Mouse (Mus musculus): ENCODE data around the gene Pcbp3. TPM values are rescaled to one million over a fixed set of nuclear protein-coding genes. Genes with fewer than 3 reads are reported as not detected.

Pcbp3 gene
- polyA plus RNA-seq, 1 experiment from 2014 or later: 29.0 TPM

DNA sequence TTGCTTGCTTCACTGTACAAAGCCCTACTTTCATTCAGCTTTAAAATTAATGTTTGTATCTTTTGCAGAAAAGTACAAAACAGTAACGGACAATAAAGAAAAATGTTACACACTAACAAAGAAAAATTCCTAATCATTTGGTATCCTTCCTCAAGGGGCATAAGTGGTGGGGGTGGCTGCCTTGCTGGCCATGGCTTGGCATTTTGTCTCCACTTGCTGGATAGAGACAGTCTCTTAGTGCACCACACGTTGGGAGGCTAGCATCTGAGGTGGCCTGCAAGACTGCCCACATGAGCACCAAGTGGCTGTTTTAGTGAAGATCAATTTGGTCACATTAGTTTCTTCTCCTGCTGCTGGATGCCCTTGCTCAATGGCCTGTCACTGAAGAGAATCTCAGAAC is 129.8 kb downstream of the Pcbp3 start:
- WGBS: 86% methylated on average over 2 of the region's 2 CpGs
- Histone ChIP-seq H3K4me2 (ENCODE audit: low read length) (no peak overlapping the region), H3K4me1 (replicated peaks; ENCODE audit: control insufficient read depth, insufficient read depth, low read length) (no peaks in the 10 kb centered on the region), H3K27ac (ENCODE audit: low read depth) (no peak overlapping the region), H3K9me3 (ENCODE audit: control insufficient read depth, low read length) (no peaks in the 10 kb centered on the region), H3K9ac (ENCODE audit: low read length) (no peak overlapping the region), H3K4me3 (ENCODE audit: low read depth, low read length) (no peak overlapping the region), H3K36me3 (ENCODE audit: control insufficient read depth, insufficient read depth, low read length) (no peaks in the 10 kb centered on the region), H3K27me3 (replicated peaks; ENCODE audit: control insufficient read depth, insufficient read depth, low read length) (no peaks in the 10 kb centered on the region)
- DNase-seq (ENCODE audit: low spot score): no peak
- no peak for ATAC-seq (replicated peaks; ENCODE audit: low FRiP score, low TSS enrichment, low read depth)

DNA sequence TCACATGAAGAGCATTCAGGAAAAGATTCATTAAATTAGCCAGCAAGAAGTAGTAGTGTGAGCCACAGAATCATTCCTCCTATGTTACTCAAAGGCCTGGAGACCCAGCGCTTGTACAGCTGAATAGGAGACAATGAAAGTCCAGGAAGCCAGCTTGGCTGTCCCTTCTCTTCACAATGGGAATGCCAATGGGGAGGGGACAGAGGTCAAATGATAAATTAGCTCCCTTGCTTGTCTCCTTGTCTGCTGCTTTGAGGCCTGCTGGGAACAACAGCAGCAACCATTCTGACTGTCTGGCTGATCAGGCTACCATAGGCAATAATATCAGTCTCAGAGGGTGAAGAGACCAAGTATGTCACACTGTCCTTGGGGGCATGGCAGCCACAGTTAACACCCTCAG is 130.5 kb downstream of the Pcbp3 start:
- Histone ChIP-seq H3K36me3 (ENCODE audit: control insufficient read depth, insufficient read depth, low read length) (no peaks in the 10 kb centered on the region), H3K9ac (ENCODE audit: low read length) (no peak overlapping the region)

DNA sequence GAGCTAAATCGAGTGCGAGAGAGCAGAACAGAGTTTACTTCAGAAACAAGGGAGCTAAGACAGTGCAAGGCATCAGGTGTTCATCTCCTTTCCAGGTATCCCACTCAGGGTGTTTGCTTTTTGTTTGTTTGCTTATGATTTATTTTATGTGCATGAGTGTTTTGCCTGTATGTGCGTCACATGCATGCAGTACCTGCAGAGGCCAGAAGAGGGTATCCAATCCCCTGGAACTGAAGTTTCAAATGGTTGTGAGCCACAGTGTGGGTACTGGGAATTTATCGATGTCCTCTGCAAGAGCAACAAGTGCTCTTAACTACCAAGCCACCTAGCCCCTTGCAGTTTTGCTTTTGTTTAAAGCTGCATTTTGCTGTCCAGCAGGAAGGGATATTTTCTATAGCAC is 132.8 kb downstream of the Pcbp3 start:
- H3K27ac ChIP-seq (ENCODE audit: low read depth): no peak overlapping the region
- no peaks in the 10 kb centered on the region for H3K9me3 ChIP-seq (ENCODE audit: control insufficient read depth, low read length)
- DNase-seq (ENCODE audit: low spot score) (no peak), ATAC-seq (replicated peaks; ENCODE audit: low FRiP score, low TSS enrichment, low read depth) (no peak)
- WGBS: 93% methylated on average over 4 of the region's 4 CpGs
- no peak overlapping the region for H3K4me2 ChIP-seq (ENCODE audit: low read length)
- no peaks in the 10 kb centered on the region for H3K36me3 ChIP-seq (ENCODE audit: control insufficient read depth, insufficient read depth, low read length)
- H3K4me1 ChIP-seq (replicated peaks; ENCODE audit: control insufficient read depth, insufficient read depth, low read length): no peaks in the 10 kb centered on the region
- no peaks in the 10 kb centered on the region for H3K27me3 ChIP-seq (replicated peaks; ENCODE audit: control insufficient read depth, insufficient read depth, low read length)
- H3K4me3 ChIP-seq (ENCODE audit: low read depth, low read length): no peak overlapping the region
- no peak overlapping the region for H3K9ac ChIP-seq (ENCODE audit: low read length)

More for the DNA sequence above, 130.5 kb downstream of the Pcbp3 start:
- H3K4me2 ChIP-seq (ENCODE audit: low read length): no peak overlapping the region
- 84% methylated on average over 1 of the region's 1 CpGs for WGBS
- no peak overlapping the region for H3K27ac ChIP-seq (ENCODE audit: low read depth)
- H3K9me3 ChIP-seq (ENCODE audit: control insufficient read depth, low read length): no peaks in the 10 kb centered on the region
- H3K4me3 ChIP-seq (ENCODE audit: low read depth, low read length): no peak overlapping the region
- ATAC-seq (replicated peaks; ENCODE audit: low FRiP score, low TSS enrichment, low read depth) (no peak), DNase-seq (ENCODE audit: low spot score) (no peak)
- no peaks in the 10 kb centered on the region for H3K27me3 ChIP-seq (replicated peaks; ENCODE audit: control insufficient read depth, insufficient read depth, low read length)
- no peaks in the 10 kb centered on the region for H3K4me1 ChIP-seq (replicated peaks; ENCODE audit: control insufficient read depth, insufficient read depth, low read length)

DNA sequence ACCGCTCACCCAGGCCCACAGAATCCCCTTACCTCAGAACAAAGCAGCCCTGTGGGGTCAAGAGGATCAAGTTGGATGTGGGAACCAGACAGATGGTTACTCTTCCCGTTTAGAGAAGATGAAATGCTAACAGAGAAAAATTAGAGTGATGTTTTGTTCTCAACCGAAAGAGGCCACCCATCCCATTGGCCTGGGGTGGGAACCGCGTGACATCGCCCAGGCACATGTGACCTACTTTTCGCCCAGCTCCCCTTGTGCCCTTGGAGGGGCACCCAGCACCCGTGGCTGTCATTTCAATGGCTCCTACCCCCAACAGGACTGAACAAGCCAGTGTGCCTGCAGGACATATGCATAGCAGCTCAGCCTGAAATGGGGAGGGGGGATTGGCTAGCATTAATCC is 139.0 kb downstream of the Pcbp3 start:
- WGBS: 95% methylated on average over 8 of the region's 8 CpGs
- H3K9ac ChIP-seq (ENCODE audit: low read length): no peak overlapping the region
- no peaks in the 10 kb centered on the region for H3K27me3 ChIP-seq (replicated peaks; ENCODE audit: control insufficient read depth, insufficient read depth, low read length)
- no peak for DNase-seq (ENCODE audit: low spot score)
- ATAC-seq (replicated peaks; ENCODE audit: low FRiP score, low TSS enrichment, low read depth): no peak
- no peak overlapping the region for H3K27ac ChIP-seq (ENCODE audit: low read depth)
- no peaks in the 10 kb centered on the region for H3K4me1 ChIP-seq (replicated peaks; ENCODE audit: control insufficient read depth, insufficient read depth, low read length)
- H3K4me2 ChIP-seq (ENCODE audit: low read length): no peak overlapping the region
- H3K36me3 ChIP-seq (ENCODE audit: control insufficient read depth, insufficient read depth, low read length): no peaks in the 10 kb centered on the region
- no peaks in the 10 kb centered on the region for H3K9me3 ChIP-seq (ENCODE audit: control insufficient read depth, low read length)
- H3K4me3 ChIP-seq (ENCODE audit: low read depth, low read length): no peak overlapping the region

DNA sequence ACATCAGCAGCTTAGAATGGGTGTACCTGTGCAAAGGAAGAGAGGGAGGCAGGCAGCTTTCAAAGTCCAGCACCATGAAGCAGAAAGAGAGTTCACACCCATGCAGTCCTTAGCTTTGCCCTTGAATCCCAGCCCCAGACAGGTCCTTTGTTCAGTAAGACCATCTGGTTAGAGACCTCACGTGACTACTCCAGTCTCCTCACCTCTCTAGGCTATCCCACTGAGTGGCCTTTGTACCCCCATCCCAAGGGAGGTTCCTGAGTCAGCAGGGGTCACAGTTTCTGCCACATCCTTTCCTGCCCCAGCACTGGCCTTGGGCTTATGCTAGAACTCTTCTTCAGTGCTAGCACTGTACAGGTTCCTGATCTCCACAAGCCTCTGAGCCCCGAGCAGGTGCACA is 142.4 kb downstream of the Pcbp3 start:
- H3K9me3 ChIP-seq (ENCODE audit: control insufficient read depth, low read length): no peaks in the 10 kb centered on the region
- no peak overlapping the region for H3K9ac ChIP-seq (ENCODE audit: low read length)
- no peaks in the 10 kb centered on the region for H3K27me3 ChIP-seq (replicated peaks; ENCODE audit: control insufficient read depth, insufficient read depth, low read length)
- no peak overlapping the region for H3K4me3 ChIP-seq (ENCODE audit: low read depth, low read length)
- ATAC-seq (replicated peaks; ENCODE audit: low FRiP score, low TSS enrichment, low read depth) (no peak), DNase-seq (ENCODE audit: low spot score) (no peak)
- WGBS: 71% methylated on average over 2 of the region's 2 CpGs
- no peak overlapping the region for H3K4me2 ChIP-seq (ENCODE audit: low read length)
- no peaks in the 10 kb centered on the region for H3K4me1 ChIP-seq (replicated peaks; ENCODE audit: control insufficient read depth, insufficient read depth, low read length)
- no peak overlapping the region for H3K27ac ChIP-seq (ENCODE audit: low read depth)
- H3K36me3 ChIP-seq (ENCODE audit: control insufficient read depth, insufficient read depth, low read length): no peaks in the 10 kb centered on the region

DNA sequence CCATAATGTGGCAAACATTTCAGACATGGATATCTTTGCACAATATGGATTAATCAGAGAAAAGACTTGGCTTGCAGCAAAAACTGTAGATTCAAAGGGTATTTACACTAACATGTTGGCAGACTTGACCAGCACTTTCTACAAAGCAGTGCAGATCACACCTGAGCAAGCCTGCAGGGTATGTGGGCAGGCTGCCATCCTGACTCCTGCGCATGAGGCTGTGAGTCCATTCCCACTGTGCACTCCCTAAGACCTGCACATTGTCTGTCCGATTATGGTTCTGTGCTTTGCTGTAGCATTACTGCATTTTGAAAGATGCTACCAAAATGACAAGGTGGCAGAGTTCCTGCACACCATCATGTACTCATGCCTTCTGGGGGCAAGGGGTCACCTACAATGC is 143.3 kb downstream of the Pcbp3 start:
- ATAC-seq (replicated peaks; ENCODE audit: low FRiP score, low TSS enrichment, low read depth) (no peak), DNase-seq (ENCODE audit: low spot score) (no peak)
- no peak overlapping the region for H3K27ac ChIP-seq (ENCODE audit: low read depth)
- WGBS: 71% methylated on average over 2 of the region's 2 CpGs
- no peak overlapping the region for H3K9ac ChIP-seq (ENCODE audit: low read length)
- H3K9me3 ChIP-seq (ENCODE audit: control insufficient read depth, low read length): no peaks in the 10 kb centered on the region
- H3K4me3 ChIP-seq (ENCODE audit: low read depth, low read length): no peak overlapping the region
- H3K4me2 ChIP-seq (ENCODE audit: low read length): no peak overlapping the region
- H3K36me3 ChIP-seq (ENCODE audit: control insufficient read depth, insufficient read depth, low read length): no peaks in the 10 kb centered on the region
- H3K4me1 ChIP-seq (replicated peaks; ENCODE audit: control insufficient read depth, insufficient read depth, low read length): no peaks in the 10 kb centered on the region
- no peaks in the 10 kb centered on the region for H3K27me3 ChIP-seq (replicated peaks; ENCODE audit: control insufficient read depth, insufficient read depth, low read length)

DNA sequence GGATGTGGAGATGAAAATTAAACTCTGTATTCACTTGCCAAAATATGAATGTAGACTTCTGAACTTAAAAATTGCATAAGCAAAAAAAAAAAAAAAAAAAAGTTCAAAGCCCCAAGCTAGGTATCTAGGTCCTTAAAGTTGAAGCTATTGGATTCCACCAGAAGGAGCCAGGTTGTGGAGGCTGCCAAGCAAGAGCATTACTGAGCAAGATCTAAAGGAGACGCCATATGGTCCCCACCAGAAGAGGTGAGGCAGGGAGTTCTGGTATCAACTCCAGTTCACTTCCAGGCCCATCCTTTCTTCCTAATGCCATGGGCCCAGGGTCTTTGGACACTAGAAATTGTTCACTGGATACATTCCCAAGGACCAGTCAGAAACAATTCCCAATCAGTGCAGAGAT is 144.8 kb downstream of the Pcbp3 start:
- no peak overlapping the region for H3K27ac ChIP-seq (ENCODE audit: low read depth)
- no peaks in the 10 kb centered on the region for H3K9me3 ChIP-seq (ENCODE audit: control insufficient read depth, low read length)
- H3K36me3 ChIP-seq (ENCODE audit: control insufficient read depth, insufficient read depth, low read length): no peaks in the 10 kb centered on the region
- no peaks in the 10 kb centered on the region for H3K4me1 ChIP-seq (replicated peaks; ENCODE audit: control insufficient read depth, insufficient read depth, low read length)
- H3K4me3 ChIP-seq (ENCODE audit: low read depth, low read length): no peak overlapping the region
- DNase-seq (ENCODE audit: low spot score) (no peak), ATAC-seq (replicated peaks; ENCODE audit: low FRiP score, low TSS enrichment, low read depth) (no peak)
- WGBS: 79% methylated on average over 1 of the region's 1 CpGs
- H3K4me2 ChIP-seq (ENCODE audit: low read length): no peak overlapping the region
- H3K9ac ChIP-seq (ENCODE audit: low read length): no peak overlapping the region
- no peaks in the 10 kb centered on the region for H3K27me3 ChIP-seq (replicated peaks; ENCODE audit: control insufficient read depth, insufficient read depth, low read length)

DNA sequence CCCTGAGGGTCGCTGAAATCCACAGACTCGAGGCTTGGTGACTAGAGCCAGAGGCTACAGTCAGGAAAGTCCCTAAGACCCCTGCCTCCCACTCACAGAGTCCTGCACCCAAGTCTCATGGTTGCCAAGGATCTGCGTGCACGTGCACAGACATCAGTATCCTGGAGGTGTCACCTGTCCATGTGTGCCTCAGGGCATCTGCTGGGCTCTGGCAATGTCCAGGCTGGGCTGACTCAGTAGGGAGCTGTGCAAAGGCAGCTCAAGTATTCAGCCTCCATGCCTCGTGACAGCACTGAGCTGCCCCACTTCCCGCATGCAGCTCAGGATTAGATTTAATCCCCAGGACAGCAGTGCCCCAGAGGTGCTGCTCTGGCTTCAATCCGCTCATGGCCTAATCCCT is 145.3 kb downstream of the Pcbp3 start:
- Histone ChIP-seq H3K27me3 (replicated peaks; ENCODE audit: control insufficient read depth, insufficient read depth, low read length) (no peaks in the 10 kb centered on the region), H3K4me1 (replicated peaks; ENCODE audit: control insufficient read depth, insufficient read depth, low read length) (no peaks in the 10 kb centered on the region), H3K4me3 (ENCODE audit: low read depth, low read length) (no peak overlapping the region), H3K36me3 (ENCODE audit: control insufficient read depth, insufficient read depth, low read length) (no peaks in the 10 kb centered on the region), H3K9ac (ENCODE audit: low read length) (no peak overlapping the region), H3K4me2 (ENCODE audit: low read length) (no peak overlapping the region), H3K9me3 (ENCODE audit: control insufficient read depth, low read length) (no peaks in the 10 kb centered on the region), H3K27ac (ENCODE audit: low read depth) (no peak overlapping the region)
- DNase-seq (ENCODE audit: low spot score): no peak
- 57% methylated on average over 7 of the region's 7 CpGs for WGBS
- no peak for ATAC-seq (replicated peaks; ENCODE audit: low FRiP score, low TSS enrichment, low read depth)

DNA sequence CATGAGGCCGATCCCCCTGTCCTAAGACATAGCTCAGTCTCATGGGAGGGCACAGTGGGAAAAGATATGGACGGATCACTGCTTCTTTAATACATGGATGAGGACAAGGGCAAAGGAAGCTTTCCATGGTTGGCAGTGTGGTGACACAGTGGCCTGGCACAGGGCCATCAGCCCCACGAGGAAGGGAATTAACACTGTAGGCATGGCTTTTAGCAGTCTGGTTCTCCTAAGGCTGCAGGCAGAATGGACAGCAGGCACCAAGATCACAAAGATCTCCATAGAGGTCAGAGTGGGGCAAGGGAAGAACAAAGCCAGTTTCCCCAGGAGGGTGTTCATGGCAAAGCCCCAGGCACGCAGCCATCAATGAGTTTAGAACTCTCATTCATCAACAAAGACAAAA is 146.2 kb downstream of the Pcbp3 start:
- no peak for ATAC-seq (replicated peaks; ENCODE audit: low FRiP score, low TSS enrichment, low read depth)
- H3K27ac ChIP-seq (ENCODE audit: low read depth): no peak overlapping the region

More for the DNA sequence above, 146.2 kb downstream of the Pcbp3 start:
- H3K4me3 ChIP-seq (ENCODE audit: low read depth, low read length): no peak overlapping the region
- H3K36me3 ChIP-seq (ENCODE audit: control insufficient read depth, insufficient read depth, low read length): no peaks in the 10 kb centered on the region
- no peak overlapping the region for H3K4me2 ChIP-seq (ENCODE audit: low read length)
- no peaks in the 10 kb centered on the region for H3K9me3 ChIP-seq (ENCODE audit: control insufficient read depth, low read length)
- no peaks in the 10 kb centered on the region for H3K27me3 ChIP-seq (replicated peaks; ENCODE audit: control insufficient read depth, insufficient read depth, low read length)
- DNase-seq (ENCODE audit: low spot score): no peak
- H3K9ac ChIP-seq (ENCODE audit: low read length): no peak overlapping the region
- WGBS: 81% methylated on average over 4 of the region's 4 CpGs
- no peaks in the 10 kb centered on the region for H3K4me1 ChIP-seq (replicated peaks; ENCODE audit: control insufficient read depth, insufficient read depth, low read length)
